Mouse (Mus musculus) erythroblast, embryonic 14.5 days (primary cell): Measurements from ENCODE around the gene Syt7. TPM values are rescaled to one million over a fixed set of nuclear protein-coding genes. Genes with fewer than 3 reads are reported as not detected.

Source experiments
- H3K27me3 ChIP-seq: 2 replicates; pipeline ENCODE4 v1.6.1; 2012; ENCODE audit warnings: inconsistent platforms; ENCODE audit not compliant: control insufficient read depth
- H3K36me3 ChIP-seq: 2 replicates; pipeline ENCODE4 v1.6.1; 2012; ENCODE audit warnings: mild to moderate bottlenecking, inconsistent platforms; ENCODE audit not compliant: control insufficient read depth
- H3K4me1 ChIP-seq: 2 replicates; pipeline ENCODE4 v1.6.1; 2012; ENCODE audit warnings: inconsistent platforms; ENCODE audit not compliant: control insufficient read depth
- H3K4me3 ChIP-seq: replicated peaks from 2 replicates; pipeline ENCODE3; 2012; ENCODE audit warnings: moderate library complexity, mild to moderate bottlenecking, inconsistent platforms
- H3K9me3 ChIP-seq: 2 replicates; pipeline ENCODE4 v1.6.1; 2012; ENCODE audit warnings: low read length, inconsistent platforms, mixed read lengths; ENCODE audit not compliant: control insufficient read depth
- GATA1 ChIP-seq: IDR thresholded peaks from 2 replicates; pipeline ENCODE4 v1.6.1; 2012; ENCODE audit warnings: low read length, inconsistent platforms, mixed read lengths
- TAL1 ChIP-seq: IDR thresholded peaks from 3 replicates; pipeline ENCODE4 v1.6.1; 2012; ENCODE audit warnings: low read length, inconsistent platforms, mixed read lengths
- polyA plus RNA-seq: library from polyadenylated mRNA; stranded (reverse); fragments of >175 nt; gene quantifications from 2 replicates; pipeline ENCODE4 v1.2.3, GENCODE M21; 2012

Syt7 gene
- polyA plus RNA-seq, 1 experiment: not detected

GRCm38 (mm10) chr19:10375260-10375659 is 13.6 kb upstream of the Syt7 start:
- Histone ChIP-seq H3K9me3 (no peaks in the 10 kb centered on the region), H3K4me3 (no peak overlapping the region), H3K27me3 (peaks cover 4% of the 10 kb centered on the region; the same call in 1 of the 2 replicates), H3K4me1 (no peaks in the 10 kb centered on the region), H3K36me3 (no peaks in the 10 kb centered on the region)
- TF ChIP-seq GATA1 (no peak), TAL1 (no peak)

GRCm38 (mm10) chr19:10379978-10380377 is 8.9 kb upstream of the Syt7 start:
- TF ChIP-seq GATA1 (no peak), TAL1 (no peak)
- no peaks in the 10 kb centered on the region for H3K36me3 ChIP-seq
- peaks cover 10% of the 10 kb centered on the region for H3K27me3 ChIP-seq
- H3K4me1 ChIP-seq: no peaks in the 10 kb centered on the region
- no peak overlapping the region for H3K4me3 ChIP-seq
- H3K9me3 ChIP-seq: no peaks in the 10 kb centered on the region

DNA sequence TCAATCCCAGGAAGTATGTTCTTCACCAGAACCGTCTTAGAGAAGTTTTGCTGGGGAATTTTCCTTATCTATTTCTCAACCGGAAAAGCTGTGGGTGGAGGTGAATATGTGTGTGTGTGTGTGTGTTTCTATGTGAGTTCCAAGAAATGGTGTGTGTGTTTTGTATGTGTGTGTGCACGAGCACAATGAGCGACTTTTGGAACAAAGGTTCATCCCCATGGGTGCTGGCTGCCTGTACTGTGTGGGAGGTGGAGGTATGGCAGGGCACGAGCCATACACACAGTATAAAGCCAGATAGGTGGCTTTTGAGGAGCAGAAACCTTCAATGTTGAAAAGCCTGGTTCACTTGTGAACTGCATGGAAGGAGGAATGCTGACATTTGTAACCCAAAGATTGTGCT is 1.2 kb upstream of the Syt7 start:
- no peak for TF ChIP-seq TAL1
- no peak for TF ChIP-seq GATA1
- Histone ChIP-seq H3K4me3 (no peak overlapping the region), H3K36me3 (no peaks in the 10 kb centered on the region), H3K9me3 (no peaks in the 10 kb centered on the region; the same call in 1 of the 2 replicates), H3K4me1 (peaks cover 7% of the 10 kb centered on the region), H3K27me3 (peaks cover 58% of the 10 kb centered on the region)

DNA sequence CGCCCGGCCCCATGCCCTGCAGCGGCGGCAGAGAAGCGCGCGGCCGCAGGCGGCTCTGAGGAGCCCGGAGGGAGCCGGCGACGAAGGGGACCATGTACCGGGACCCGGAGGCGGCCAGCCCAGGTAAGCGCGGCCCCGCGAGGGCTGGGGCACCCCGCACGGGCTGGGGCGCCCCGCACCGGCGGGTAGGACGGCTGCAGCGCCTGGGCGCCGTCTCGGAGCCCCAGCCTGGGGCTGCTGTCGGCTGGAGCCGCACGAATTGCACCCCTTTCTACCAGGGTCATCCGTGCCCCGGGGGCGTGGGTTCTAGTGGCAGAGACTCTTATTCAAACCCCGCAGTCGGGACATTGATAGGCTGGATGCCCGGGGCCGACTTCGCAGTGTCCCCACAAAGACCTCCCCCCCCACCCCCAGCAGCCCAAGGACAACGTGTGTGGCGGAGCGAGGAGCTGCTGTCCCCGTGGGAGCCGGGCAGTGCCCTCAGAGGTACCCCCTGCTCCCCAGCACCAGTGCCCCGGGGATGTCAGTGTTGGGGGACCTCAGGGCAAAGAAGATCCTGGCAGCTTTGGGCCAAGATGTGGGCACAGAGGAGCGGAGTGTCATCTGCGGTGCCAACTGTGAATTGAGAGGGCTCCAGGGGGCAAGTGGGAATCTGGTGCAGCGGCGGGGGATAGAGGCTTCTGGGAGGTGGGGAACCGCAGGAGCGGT is 655 bp downstream of the Syt7 start:
- Histone ChIP-seq H3K9me3 (no peaks in the 10 kb centered on the region; the same call in 1 of the 2 replicates), H3K27me3 (peaks cover 58% of the 10 kb centered on the region), H3K4me3 (peak overlapping the region; percentile 54), H3K4me1 (peaks cover 7% of the 10 kb centered on the region), H3K36me3 (no peaks in the 10 kb centered on the region)
- TF ChIP-seq TAL1 (no peak), GATA1 (no peak)

DNA sequence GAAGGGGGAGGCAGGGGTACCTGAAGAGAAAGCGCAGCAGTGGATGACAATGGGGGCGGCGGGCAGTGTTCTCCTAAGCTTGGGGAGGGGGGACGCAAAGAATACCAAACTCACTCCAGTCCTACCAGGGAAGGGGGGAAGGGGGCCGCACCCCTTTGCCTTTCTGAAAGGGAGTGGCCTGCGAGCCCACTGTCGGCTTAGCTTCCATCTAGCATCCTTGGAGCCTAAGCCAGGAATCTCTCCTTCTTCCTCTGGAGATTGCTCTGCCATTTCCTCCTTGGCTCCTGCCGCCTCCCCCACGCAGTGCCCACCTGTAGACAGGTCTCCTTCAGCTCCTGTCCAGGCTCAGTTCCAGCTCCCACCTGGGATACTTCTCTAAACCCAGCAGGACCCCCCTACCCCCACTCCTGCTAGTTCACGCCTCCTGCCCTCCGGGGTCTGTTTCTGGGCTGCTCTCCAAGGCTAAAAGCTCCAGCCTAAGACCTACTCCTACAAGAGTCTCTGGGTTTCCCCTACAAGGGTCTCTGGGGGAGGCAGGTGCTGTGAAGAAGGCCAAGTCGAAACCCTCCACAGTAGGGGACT is 1.3 kb downstream of the Syt7 start:
- no peak for TF ChIP-seq TAL1
- no peak overlapping the region for H3K4me3 ChIP-seq
- peaks cover 7% of the 10 kb centered on the region for H3K4me1 ChIP-seq
- no peaks in the 10 kb centered on the region for H3K36me3 ChIP-seq
- H3K9me3 ChIP-seq: no peaks in the 10 kb centered on the region; the same call in 1 of the 2 replicates
- H3K27me3 ChIP-seq: peaks cover 58% of the 10 kb centered on the region

DNA sequence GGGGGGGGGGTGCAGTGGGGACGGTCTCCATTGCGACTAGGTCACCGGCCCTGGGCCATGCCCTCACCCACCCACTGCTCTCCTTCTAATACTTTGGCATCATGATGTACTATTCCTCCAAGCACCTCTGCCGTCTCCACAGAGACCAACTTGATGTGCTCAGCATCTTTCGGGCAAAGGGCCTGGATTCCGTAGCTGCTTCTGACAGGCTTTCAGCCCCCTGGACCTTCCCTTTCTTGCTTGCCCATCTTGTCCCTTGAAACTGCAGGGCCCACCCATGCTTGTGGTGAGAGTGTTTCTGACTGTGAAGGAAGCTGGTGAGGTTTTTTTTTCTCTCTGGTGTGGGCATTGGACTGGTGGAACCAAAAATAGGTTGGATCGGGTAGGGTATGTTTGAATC is 2.1 kb downstream of the Syt7 start:
- H3K36me3 ChIP-seq: no peaks in the 10 kb centered on the region
- H3K4me3 ChIP-seq: no peak overlapping the region
- H3K4me1 ChIP-seq: peaks cover 7% of the 10 kb centered on the region
- no peaks in the 10 kb centered on the region; the same call in 1 of the 2 replicates for H3K9me3 ChIP-seq
- H3K27me3 ChIP-seq: peaks cover 54% of the 10 kb centered on the region
- TF ChIP-seq GATA1 (no peak), TAL1 (no peak)

DNA sequence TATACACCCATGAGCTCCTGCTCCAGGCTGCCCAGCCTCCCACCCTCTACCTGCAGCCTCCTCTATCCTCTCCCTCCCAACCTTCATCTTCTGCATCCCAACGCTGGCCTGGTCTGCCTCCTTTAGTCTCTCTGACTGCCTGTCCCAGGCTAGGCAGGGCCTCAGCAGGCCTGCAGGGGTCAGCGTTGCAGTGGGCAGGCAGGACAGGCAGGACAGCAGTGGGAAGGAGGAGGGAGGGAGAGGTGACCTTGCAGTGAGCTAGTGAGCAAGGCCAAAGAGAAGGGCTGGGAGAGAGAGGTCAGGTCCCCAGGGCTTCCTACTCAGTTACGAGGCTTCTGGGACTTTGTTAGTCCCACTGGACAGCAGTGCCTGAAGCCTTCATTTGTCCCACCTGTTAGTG is 3.1 kb downstream of the Syt7 start:
- Histone ChIP-seq H3K9me3 (no peaks in the 10 kb centered on the region; the same call in 1 of the 2 replicates), H3K27me3 (peaks cover 52% of the 10 kb centered on the region)
- TF ChIP-seq TAL1 (no peak), GATA1 (no peak)

GRCm38 (mm10) chr19:10393471-10393870 is 4.6 kb downstream of the Syt7 start:
- Histone ChIP-seq H3K36me3 (no peaks in the 10 kb centered on the region), H3K9me3 (no peaks in the 10 kb centered on the region; the same call in 1 of the 2 replicates), H3K27me3 (peaks cover 37% of the 10 kb centered on the region), H3K4me1 (peaks cover 6% of the 10 kb centered on the region), H3K4me3 (no peak overlapping the region)
- no peak for TF ChIP-seq GATA1
- TF ChIP-seq TAL1: no peak

More for the DNA sequence above, 3.1 kb downstream of the Syt7 start:
- Histone ChIP-seq H3K4me1 (peaks cover 7% of the 10 kb centered on the region), H3K4me3 (no peak overlapping the region), H3K36me3 (no peaks in the 10 kb centered on the region)

- TF ChIP-seq TAL1 (no peak), GATA1 (no peak)
- Histone ChIP-seq H3K4me3 (no peak overlapping the region), H3K36me3 (no peaks in the 10 kb centered on the region), H3K4me1 (peaks cover 1% of the 10 kb centered on the region), H3K9me3 (no peaks in the 10 kb centered on the region; the same call in 1 of the 2 replicates), H3K27me3 (peaks cover 32% of the 10 kb centered on the region)
Measured at GRCm38 (mm10) chr19:10393874-10394500, 5.1 kb downstream of the Syt7 start.
